ENCODE assay signal across 8 mouse cellular contexts in genomic region chr5:114773780-114774179, GRCm38 (mm10). TPM values are rescaled to one million over a fixed set of nuclear protein-coding genes. Genes with fewer than 3 reads are reported as not detected.
DNase-seq lines count a peak whose midpoint lies in the region; ATAC-seq lines count a peak whose summit lies in the region.

No protein-coding gene starts in this region.

- peak overlapping the region; percentile 79 for H3K4me2 ChIP-seq in hindbrain, embryonic 16.5 days (ENCODE audit: low read length)
- H3K4me2 ChIP-seq in midbrain, embryonic 11.5 days, result peak overlapping the region; percentile 91

- no peaks in the 10 kb centered on the region for H3K9me3 ChIP-seq in hindbrain, embryonic 16.5 days (ENCODE audit: control insufficient read depth, low read length)
- H3K9me3 ChIP-seq in midbrain, embryonic 11.5 days (ENCODE audit: control insufficient read depth, low read length), result no peaks in the 10 kb centered on the region

- no peaks in the 10 kb centered on the region for H3K27me3 ChIP-seq in hindbrain, embryonic 16.5 days (replicated peaks; ENCODE audit: control insufficient read depth, insufficient read depth, low read length)
- no peaks in the 10 kb centered on the region for H3K27me3 ChIP-seq in midbrain, embryonic 11.5 days (ENCODE audit: control insufficient read depth, insufficient read depth, low read length)

- DNase-seq in adrenal gland, adult 2 months, result peak; percentile 49
- DNase-seq in adrenal gland, postnatal 14 days, result no peak
- peak; percentile 48 for DNase-seq in spleen, adult 12 weeks (ENCODE audit: low spot score)
- no peak for DNase-seq in spleen, postnatal 14 days (ENCODE audit: low spot score in 2 of 2)
- peak; percentile 92 for DNase-seq in midbrain, embryonic 11.5 days (ENCODE audit: low spot score, missing footprints)
- no peak for DNase-seq in frontal cortex, postnatal 25 days (ENCODE audit: low spot score in 2 of 2)
- no peak for DNase-seq in right cerebral cortex, postnatal 4 days

- peak overlapping the region; percentile 94 for H3K27ac ChIP-seq in hindbrain, embryonic 16.5 days (ENCODE audit: low read depth, low read length)
- H3K27ac ChIP-seq in midbrain, embryonic 11.5 days (ENCODE audit: low read depth, low read length), result peak overlapping the region; percentile 42; the same call in 1 of the 2 replicates

- 0 out of 2 replicates have a peak, but pooled peaks have one; percentile 5 for ATAC-seq in hindbrain, embryonic 16.5 days
- no peak for ATAC-seq in midbrain, embryonic 11.5 days (ENCODE audit: low FRiP score)

- H3K9ac ChIP-seq in hindbrain, embryonic 16.5 days (ENCODE audit: low read depth, low read length), result peak overlapping the region; percentile 65
- peak overlapping the region; percentile 91 for H3K9ac ChIP-seq in midbrain, embryonic 11.5 days (ENCODE audit: low read length)

- H3K4me1 ChIP-seq in hindbrain, embryonic 16.5 days (ENCODE audit: control insufficient read depth, insufficient read depth, low read depth, low read length), result peaks cover 25% of the 10 kb centered on the region
- H3K4me1 ChIP-seq in midbrain, embryonic 11.5 days (ENCODE audit: control insufficient read depth, insufficient read depth, low read length), result peaks cover 22% of the 10 kb centered on the region

- H3K36me3 ChIP-seq in hindbrain, embryonic 16.5 days (ENCODE audit: control insufficient read depth, insufficient read depth, low read length), result no peaks in the 10 kb centered on the region
- H3K36me3 ChIP-seq in midbrain, embryonic 11.5 days (ENCODE audit: control insufficient read depth, insufficient read depth, low read length), result no peaks in the 10 kb centered on the region

- H3K4me3 ChIP-seq in hindbrain, embryonic 16.5 days (ENCODE audit: low read length), result peak overlapping the region; percentile 89
- H3K4me3 ChIP-seq in midbrain, embryonic 11.5 days (ENCODE audit: low read depth, low read length), result peak overlapping the region; percentile 99

- WGBS in hindbrain, embryonic 16.5 days, result 1% methylated on average over 11 of the region's 11 CpGs
- 3% methylated on average over 11 of the region's 11 CpGs for WGBS in midbrain, embryonic 11.5 days

RNA-seq across cellular contexts. Expression of gene Ankrd13a, which starts 0.7 kb away (rescaled TPM):
- 10 to 100 TPM; 78.4 to 92.4 TPM for total RNA-seq in adrenal gland, adult 2 months (2021)
- 51.1 and 51.8 TPM in 2 replicates for polyA plus RNA-seq in adrenal gland, adult 2 months (2012; rRNA removed)
- 89.4 and 95.0 TPM in 2 replicates for total RNA-seq in adrenal gland, postnatal 14 days (2021)
- 11.9 and 27.7 TPM in 2 replicates for polyA plus RNA-seq in hindbrain, embryonic 16.5 days (2015; fragmentation: Nextera tagmentation; extraction: Ambion mirVana)
- 64.7 and 71.9 TPM in 2 replicates for polyA plus RNA-seq in midbrain, embryonic 11.5 days (2014; fragmentation: Nextera tagmentation; extraction: Ambion mirVana)

RNA-seq across cellular contexts. Expression of gene Git2, which starts 1.5 kb away (rescaled TPM):
- 10 to 100 TPM; 35.5 to 40.9 TPM for total RNA-seq in adrenal gland, adult 2 months (2021)
- 37.7 and 40.5 TPM in 2 replicates for polyA plus RNA-seq in adrenal gland, adult 2 months (2012; rRNA removed)
- 42.7 and 49.4 TPM in 2 replicates for total RNA-seq in adrenal gland, postnatal 14 days (2021)
- 40.6 and 50.2 TPM in 2 replicates for polyA plus RNA-seq in hindbrain, embryonic 16.5 days (2015; fragmentation: Nextera tagmentation; extraction: Ambion mirVana)
- 29.5 and 30.0 TPM in 2 replicates for polyA plus RNA-seq in midbrain, embryonic 11.5 days (2014; fragmentation: Nextera tagmentation; extraction: Ambion mirVana)

RNA-seq across cellular contexts. Expression of gene 1500011B03Rik, which starts 49.5 kb away (rescaled TPM):
- 10 to 100 TPM; 23.1 to 36.6 TPM for total RNA-seq in adrenal gland, adult 2 months (2021)
- polyA plus RNA-seq in adrenal gland, adult 2 months (2012; rRNA removed), result 29.7 and 30.6 TPM in 2 replicates
- 36.8 and 43.6 TPM in 2 replicates for total RNA-seq in adrenal gland, postnatal 14 days (2021)
- 285 and 306 TPM in 2 replicates for polyA plus RNA-seq in hindbrain, embryonic 16.5 days (2015; fragmentation: Nextera tagmentation; extraction: Ambion mirVana)
- 150 and 157 TPM in 2 replicates for polyA plus RNA-seq in midbrain, embryonic 11.5 days (2014; fragmentation: Nextera tagmentation; extraction: Ambion mirVana)

Comparison
In these comparisons a context has a peak if more than half of its experiments do, and no peak if none do; other contexts are left out.
1. DNase-seq: peak in adrenal gland, adult 2 months (single experiment), spleen, adult 12 weeks (single experiment) and midbrain, embryonic 11.5 days (single experiment); none in adrenal gland, postnatal 14 days (single experiment), spleen, postnatal 14 days (0 of 2), frontal cortex, postnatal 25 days (0 of 2) and right cerebral cortex, postnatal 4 days (single experiment).